Mouse (Mus musculus) hindbrain, embryonic 10.5 days (tissue): ENCODE results near the gene Msantd2. TPM values are rescaled to one million over a fixed set of nuclear protein-coding genes. Genes with fewer than 3 reads are reported as not detected.
A peak's percentile ranks its signal among the peaks of the same experiment; 100 is the strongest.

Experiments used
- DNase-seq: peaks from one replicate; pipeline ENCODE4 v3.0.0-alpha.2; 2017; ENCODE audit warnings: low spot score
- H3K27ac ChIP-seq: fragments of 300-500 bp; sonication (generic); 2 replicates; pipeline ENCODE4 v1.5.1; 2016; ENCODE audit warnings: mild to moderate bottlenecking, moderate library complexity
- H3K27me3 ChIP-seq: fragments of 300-500 bp; sonication (generic); 2 replicates; pipeline ENCODE4 v1.6.1; 2016; ENCODE audit warnings: mild to moderate bottlenecking; ENCODE audit not compliant: poor library complexity, insufficient read depth, severe bottlenecking
- H3K36me3 ChIP-seq: fragments of 300-500 bp; sonication (generic); 2 replicates; pipeline ENCODE4 v1.6.1; 2016; ENCODE audit warnings: mild to moderate bottlenecking, moderate library complexity
- H3K4me1 ChIP-seq: fragments of 300-500 bp; sonication (generic); replicated peaks from 2 replicates; pipeline ENCODE4 v1.6.1; 2016; ENCODE audit warnings: mild to moderate bottlenecking
- H3K4me3 ChIP-seq: fragments of 300-500 bp; sonication (generic); 2 replicates; pipeline ENCODE4 v1.5.1; 2016; ENCODE audit warnings: mild to moderate bottlenecking, moderate library complexity
- H3K9me3 ChIP-seq: fragments of 300-500 bp; sonication (generic); 2 replicates; pipeline ENCODE4 v1.6.1; 2016; ENCODE audit warnings: mild to moderate bottlenecking, moderate library complexity
- WGBS: fragments of 180-500 bp; shearing (Covaris S2); methylation state at CpG from one replicate; pipeline ENCODE4 v1.1.7; 2016; 5-methylcytosine and 5-hydroxymethylcytosine counted together
- polyA plus RNA-seq: library from polyadenylated mRNA; unstranded; fragments of >200 nt; fragmentation: Nextera tagmentation; extraction: Ambion mirVana; gene quantifications from 2 replicates; pipeline ENCODE4 v1.2.1, GENCODE M21; 2016

Gene Msantd2
- polyA plus RNA-seq, 1 experiment from 2014 or later, result 40.0 TPM

GRCm38 (mm10) chr9:37514456-37514855 is 25.3 kb downstream of the Msantd2 start:
- no peak for DNase-seq
- Histone ChIP-seq H3K27ac (no peak overlapping the region), H3K27me3 (no peaks in the 10 kb centered on the region), H3K4me1 (no peaks in the 10 kb centered on the region), H3K36me3 (peaks cover 17% of the 10 kb centered on the region), H3K4me3 (no peak overlapping the region), H3K9me3 (no peaks in the 10 kb centered on the region)
- WGBS, result 94% methylated on average over 3 of the region's 3 CpGs

- H3K36me3 ChIP-seq, result peaks cover 45% of the 10 kb centered on the region
- H3K4me1 ChIP-seq, result no peaks in the 10 kb centered on the region
- no peak overlapping the region for H3K4me3 ChIP-seq
- H3K9me3 ChIP-seq, result no peaks in the 10 kb centered on the region
- no peak for DNase-seq
- H3K27ac ChIP-seq, result no peak overlapping the region
- no peaks in the 10 kb centered on the region for H3K27me3 ChIP-seq
- 94% methylated on average over 1 of the region's 1 CpGs for WGBS
Observed at GRCm38 (mm10) chr9:37517467-37517866, 28.3 kb downstream of the Msantd2 start.

- no peak overlapping the region for H3K27ac ChIP-seq
- no peaks in the 10 kb centered on the region for H3K9me3 ChIP-seq
- H3K4me3 ChIP-seq, result no peak overlapping the region
- H3K27me3 ChIP-seq, result no peaks in the 10 kb centered on the region
- WGBS, result 92% methylated on average over 8 of the region's 8 CpGs
- peaks cover 59% of the 10 kb centered on the region for H3K36me3 ChIP-seq
- no peaks in the 10 kb centered on the region for H3K4me1 ChIP-seq
- no peak for DNase-seq
Observed at GRCm38 (mm10) chr9:37518991-37519390, 29.9 kb downstream of the Msantd2 start.

DNA sequence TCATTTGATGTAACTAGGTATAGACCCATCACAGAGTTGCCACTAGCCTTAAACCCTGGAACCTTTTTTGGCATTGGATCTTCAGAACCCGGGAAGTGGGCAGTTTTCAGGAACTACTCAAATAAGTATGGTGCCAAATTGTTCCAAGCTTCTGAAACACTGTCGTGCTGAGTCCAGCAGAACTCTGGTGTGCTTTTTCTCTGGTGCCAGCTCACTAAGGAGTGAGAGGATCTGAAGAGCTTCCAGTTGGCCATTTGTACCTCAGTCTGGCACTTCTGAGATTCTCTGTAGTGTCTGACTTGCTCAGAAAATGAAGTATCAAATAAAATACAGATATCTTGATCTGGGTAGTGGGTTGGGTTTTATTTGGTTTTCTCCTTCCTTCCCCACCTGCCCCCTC is 30.9 kb downstream of the Msantd2 start:
- Histone ChIP-seq H3K27me3 (no peaks in the 10 kb centered on the region), H3K4me3 (no peak overlapping the region), H3K27ac (no peak overlapping the region), H3K36me3 (peaks cover 69% of the 10 kb centered on the region), H3K9me3 (no peaks in the 10 kb centered on the region), H3K4me1 (no peaks in the 10 kb centered on the region)
- no peak for DNase-seq
- WGBS, result 96% methylated on average over 2 of the region's 2 CpGs

DNA sequence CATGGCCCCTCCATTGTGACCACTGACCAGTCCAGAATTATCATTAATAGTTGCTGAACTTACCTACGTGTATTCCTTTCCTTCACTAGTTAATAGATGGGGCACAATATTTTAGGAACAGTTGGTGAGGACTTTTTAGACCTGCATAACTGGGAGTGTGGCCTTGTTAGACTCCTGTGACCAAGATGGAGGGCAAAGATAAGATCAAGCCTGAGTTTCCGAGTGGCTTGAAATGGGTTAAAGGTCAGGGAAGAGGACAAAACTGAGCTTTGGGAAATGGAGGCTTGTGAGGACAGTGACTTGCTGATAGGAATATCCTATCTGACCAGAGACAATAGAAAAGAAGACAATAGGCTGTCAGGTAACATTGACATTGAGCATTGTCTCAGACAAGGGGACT is 36.3 kb downstream of the Msantd2 start:
- Histone ChIP-seq H3K9me3 (no peaks in the 10 kb centered on the region), H3K27ac (no peak overlapping the region), H3K4me3 (no peak overlapping the region), H3K36me3 (peaks cover 59% of the 10 kb centered on the region), H3K4me1 (peaks cover 24% of the 10 kb centered on the region), H3K27me3 (peaks cover 51% of the 10 kb centered on the region)
- no peak for DNase-seq
- WGBS, result 86% methylated on average over 2 of the region's 2 CpGs

DNA sequence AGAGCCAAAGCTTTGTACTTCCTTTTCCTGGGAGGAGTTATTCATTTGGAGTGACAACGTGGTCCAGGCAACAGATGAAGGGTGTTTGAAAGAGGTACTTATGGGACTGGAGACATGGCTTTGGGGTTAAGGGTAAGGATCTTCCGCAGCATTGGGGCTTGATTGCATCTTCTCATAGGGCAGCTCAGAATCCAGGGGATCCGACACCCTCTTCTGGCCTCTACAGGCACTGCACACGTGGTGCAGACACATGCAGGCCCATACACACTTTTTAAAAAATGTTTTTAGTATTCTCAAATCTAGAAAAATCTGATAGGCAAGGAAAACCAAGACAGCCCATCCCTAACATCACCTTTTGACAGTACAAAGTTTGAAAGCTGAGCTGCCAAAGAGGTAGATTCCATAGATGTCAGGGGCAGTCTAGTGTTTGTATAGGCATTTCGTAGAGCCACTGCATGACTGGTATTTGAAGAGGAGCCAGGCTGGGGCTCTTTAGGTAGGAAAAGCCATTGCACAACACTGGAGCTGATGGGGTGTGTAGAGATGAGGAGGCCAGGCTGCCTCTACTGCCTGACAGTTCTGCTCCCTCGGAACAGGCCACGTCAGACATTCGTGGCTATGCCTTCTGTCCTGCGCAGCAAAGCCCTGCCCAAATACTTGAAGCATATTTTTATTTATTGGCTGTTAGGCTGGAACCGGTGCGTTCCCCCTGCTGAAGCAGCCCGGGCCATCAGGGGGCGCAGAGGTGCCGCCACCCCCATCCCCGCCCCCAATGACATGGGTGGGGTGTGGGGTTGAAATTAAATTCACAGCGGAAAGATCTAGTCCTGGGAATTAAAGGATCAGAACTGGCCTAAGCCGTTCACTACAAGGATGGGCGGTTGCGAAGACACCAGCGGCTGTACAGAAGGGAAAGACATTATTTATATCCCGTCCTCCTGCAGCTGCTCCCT is 37.6 kb downstream of the Msantd2 start:
- no peak overlapping the region for H3K27ac ChIP-seq
- H3K4me3 ChIP-seq, result peak overlapping the region; percentile 42; the same call in 1 of the 2 replicates
- 20% methylated on average over 21 of the region's 21 CpGs for WGBS
- DNase-seq, result peak; percentile 30
- H3K9me3 ChIP-seq, result no peaks in the 10 kb centered on the region
- peaks cover 35% of the 10 kb centered on the region for H3K4me1 ChIP-seq
- peaks cover 64% of the 10 kb centered on the region for H3K27me3 ChIP-seq
- peaks cover 49% of the 10 kb centered on the region for H3K36me3 ChIP-seq

GRCm38 (mm10) chr9:37527396-37528224 is 38.5 kb downstream of the Msantd2 start, which contains the start of gene Esam:
Gene Esam, plus strand, starts transcription at chr9:37528078.
- Histone ChIP-seq H3K9me3 (no peaks in the 10 kb centered on the region), H3K4me1 (peaks cover 35% of the 10 kb centered on the region), H3K4me3 (peak within 1 kb of the TSS; percentile 42), H3K27ac (0 out of 2 replicates have a peak within 1 kb of the TSS, but pooled peaks have one; percentile 3), H3K27me3 (peaks cover 73% of the 10 kb centered on the region), H3K36me3 (peaks cover 40% of the 10 kb centered on the region)
- 2% methylated on average over 41 of the region's 41 CpGs for WGBS
- peak; percentile 50 for DNase-seq

DNA sequence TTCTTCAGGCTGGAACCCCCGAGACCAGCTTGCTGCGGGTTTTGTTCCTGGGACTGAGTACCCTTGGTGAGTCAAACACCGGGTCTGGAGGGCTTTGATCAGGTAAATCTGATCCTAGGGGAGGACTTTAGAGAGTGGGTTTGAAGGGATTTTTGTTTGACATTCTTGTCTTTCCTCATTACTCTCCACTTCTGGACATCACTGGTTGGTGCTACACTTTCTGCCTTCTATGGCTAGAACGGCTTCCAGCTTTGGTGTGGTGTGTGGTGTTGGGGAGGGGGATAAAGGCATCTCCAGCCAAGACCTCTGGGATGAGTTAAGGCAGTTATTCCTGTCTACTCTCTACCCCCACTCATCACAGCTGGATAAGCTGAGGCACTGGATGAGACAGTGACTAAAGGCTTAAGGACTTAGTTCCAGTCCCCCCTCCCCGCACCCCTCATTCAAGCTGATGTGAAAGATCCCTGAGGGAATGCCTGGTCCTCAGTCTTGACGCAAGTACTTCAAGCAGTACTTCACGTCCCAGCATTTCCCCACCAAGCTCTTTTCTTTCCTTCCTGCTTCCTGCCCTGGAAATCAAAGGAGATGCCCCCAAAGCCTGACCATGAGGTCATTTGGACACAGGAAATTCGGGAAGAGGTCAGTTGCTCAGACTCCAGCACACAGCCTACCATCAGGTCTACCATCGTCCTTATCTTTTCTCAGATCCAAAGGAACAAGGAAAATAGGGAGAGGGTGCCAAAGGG is 39.3 kb downstream of the Msantd2 start:
- Histone ChIP-seq H3K36me3 (peaks cover 32% of the 10 kb centered on the region), H3K27me3 (peaks cover 81% of the 10 kb centered on the region), H3K4me3 (peak overlapping the region; percentile 42), H3K9me3 (no peaks in the 10 kb centered on the region), H3K27ac (0 out of 2 replicates have a peak overlapping the region, but pooled peaks have one; percentile 3), H3K4me1 (peaks cover 35% of the 10 kb centered on the region)
- no peak for DNase-seq
- WGBS, result 18% methylated on average over 9 of the region's 9 CpGs

GRCm38 (mm10) chr9:37530031-37530887 is 41.1 kb downstream of the Msantd2 start:
- under 1% methylated on average over 32 of the region's 32 CpGs for WGBS
- Histone ChIP-seq H3K4me3 (peak overlapping the region; percentile 48), H3K27me3 (peaks cover 87% of the 10 kb centered on the region), H3K27ac (peak overlapping the region; percentile 29; the same call in 1 of the 2 replicates), H3K4me1 (peaks cover 35% of the 10 kb centered on the region), H3K36me3 (peaks cover 15% of the 10 kb centered on the region), H3K9me3 (no peaks in the 10 kb centered on the region)
- peak; percentile 55 for DNase-seq

- Histone ChIP-seq H3K27me3 (peaks cover 79% of the 10 kb centered on the region), H3K9me3 (no peaks in the 10 kb centered on the region), H3K36me3 (peaks cover 6% of the 10 kb centered on the region; the same call in 1 of the 2 replicates), H3K4me1 (peaks cover 35% of the 10 kb centered on the region), H3K27ac (0 out of 2 replicates have a peak overlapping the region, but pooled peaks have one; percentile 23), H3K4me3 (peak overlapping the region; percentile 48)
- DNase-seq, result peak; percentile 58
- WGBS, result 2% methylated on average over 31 of the region's 31 CpGs
Observed at GRCm38 (mm10) chr9:37530888-37531705, 42.0 kb downstream of the Msantd2 start.

DNA sequence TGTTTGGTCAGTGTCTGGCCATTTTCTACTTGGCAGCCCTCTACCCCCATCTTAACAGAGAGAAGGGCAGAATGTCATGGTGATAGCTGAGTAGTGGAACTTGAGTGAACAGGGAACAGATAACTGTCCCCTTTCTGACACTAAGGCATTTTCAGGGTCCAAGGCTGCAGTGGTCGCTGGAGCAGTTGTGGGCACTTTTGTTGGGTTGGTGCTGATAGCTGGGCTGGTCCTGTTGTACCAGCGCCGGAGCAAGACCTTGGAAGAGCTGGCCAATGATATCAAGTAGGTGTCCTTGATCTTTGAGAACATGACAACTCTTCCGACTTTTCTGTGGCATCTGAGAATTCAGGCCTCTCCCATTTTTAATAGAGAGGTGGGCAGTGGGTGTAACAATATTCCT is 47.7 kb downstream of the Msantd2 start:
- DNase-seq, result no peak
- Histone ChIP-seq H3K36me3 (no peaks in the 10 kb centered on the region), H3K4me1 (peaks cover 7% of the 10 kb centered on the region; the same call in 1 of the 2 replicates), H3K4me3 (no peak overlapping the region), H3K9me3 (no peaks in the 10 kb centered on the region), H3K27ac (no peak overlapping the region), H3K27me3 (peaks cover 75% of the 10 kb centered on the region)
- 75% methylated on average over 4 of the region's 4 CpGs for WGBS
